Mouse (Mus musculus): Measurements from ENCODE around the gene Lgalsl. TPM values are rescaled to one million over a fixed set of nuclear protein-coding genes. Genes with fewer than 3 reads are reported as not detected.

The Lgalsl gene
- polyA plus RNA-seq, 1 experiment from 2014 or later, result 51.2 TPM

DNA sequence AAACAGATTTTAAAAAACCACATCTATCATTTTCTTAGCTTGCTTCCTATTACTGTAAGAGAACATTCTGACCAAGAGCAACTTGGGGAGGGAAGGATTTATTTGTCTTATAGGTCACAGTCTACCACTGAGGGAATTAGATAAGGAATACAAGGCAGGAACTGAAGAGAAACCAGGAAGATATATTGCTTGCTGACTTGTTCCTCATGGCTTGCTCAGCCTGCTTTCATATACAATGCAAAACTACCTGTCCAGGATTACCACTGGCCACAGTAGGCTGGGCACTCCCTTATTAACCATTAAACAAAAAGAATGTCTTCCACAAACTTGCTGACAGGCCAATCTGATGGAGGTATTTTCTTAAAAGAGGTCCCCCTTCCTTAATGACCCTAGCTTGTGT is 54.2 kb downstream of the Lgalsl start:
- Histone ChIP-seq H3K27me3 (no peaks in the 10 kb centered on the region), H3K27ac (no peak overlapping the region), H3K4me3 (no peak overlapping the region), H3K4me2 (no peak overlapping the region), H3K9me3 (no peaks in the 10 kb centered on the region), H3K4me1 (replicated peaks) (no peaks in the 10 kb centered on the region), H3K36me3 (no peaks in the 10 kb centered on the region), H3K9ac (no peak overlapping the region)
- no peak for ATAC-seq (ENCODE audit: low FRiP score)

Other genes starting within 250 kb of the Lgalsl start
- 37.7 and 40.2 TPM in 2 replicates for gene Aftph, start 89.5 kb downstream of the Lgalsl start, polyA plus RNA-seq (2015; fragmentation: Nextera tagmentation; extraction: Ambion mirVana)